Mouse (Mus musculus) inflammation-experienced regulatory T-cells (primary cell): Measurements from ENCODE around the gene Gm9803. TPM values are rescaled to one million over a fixed set of nuclear protein-coding genes. Genes with fewer than 3 reads are reported as not detected.

Experiments
- polyA plus RNA-seq, 2 experiments: library from polyadenylated mRNA; unstranded; fragments of 100-300 nt; shearing (Covaris generic); gene quantifications; one replicate each; pipeline ENCODE4 v1.2.1; 2017

Gm9803 gene
- polyA plus RNA-seq, result 10 to 100 TPM; 42.1 to 46.0 TPM

GRCm38 (mm10) chr10:43523931-43524330 lies at the start of gene Gm9803:
Gene Gm9803 (plus strand): TSS chr10:43524084.

GRCm38 (mm10) chr10:43478751-43479435 lies 45.0 kb upstream of the Gm9803 start, which contains the start of gene Bend3:
Gene Bend3 (plus strand): TSS chr10:43478831.

GRCm38 (mm10) chr10:43540442-43541152 lies 16.7 kb downstream of the Gm9803 start, which contains the start of gene 1700021F05Rik:
Gene 1700021F05Rik (minus strand): TSS chr10:43540994.

Other genes starting within 250 kb of the Gm9803 start
- gene Bend3, start 45.3 kb upstream of the Gm9803 start, polyA plus RNA-seq, result 1 to 10 TPM; 2.6 to 2.9 TPM
- gene 1700021F05Rik, start 16.9 kb downstream of the Gm9803 start, polyA plus RNA-seq, result 10 to 100 TPM; 28.8 to 31.0 TPM
- 1 to 10 TPM; 5.0 to 9.2 TPM for gene Cd24a, start 54.2 kb downstream of the Gm9803 start, polyA plus RNA-seq